Mouse (Mus musculus): ENCODE measurements around the gene Saal1. TPM values are rescaled to one million over a fixed set of nuclear protein-coding genes. Genes with fewer than 3 reads are reported as not detected.
A peak's percentile ranks its signal among the peaks of the same experiment; 100 is the strongest.
"Not testable (repeated sequence)": the region's sequence is repeated elsewhere in the genome, so short reads cannot be mapped to it uniquely, and the experiment has no call there.

Saal1 gene
- 11.8 and 12.6 TPM in 2 replicates for polyA plus RNA-seq (2015; fragmentation: Nextera tagmentation; extraction: Ambion mirVana)

DNA sequence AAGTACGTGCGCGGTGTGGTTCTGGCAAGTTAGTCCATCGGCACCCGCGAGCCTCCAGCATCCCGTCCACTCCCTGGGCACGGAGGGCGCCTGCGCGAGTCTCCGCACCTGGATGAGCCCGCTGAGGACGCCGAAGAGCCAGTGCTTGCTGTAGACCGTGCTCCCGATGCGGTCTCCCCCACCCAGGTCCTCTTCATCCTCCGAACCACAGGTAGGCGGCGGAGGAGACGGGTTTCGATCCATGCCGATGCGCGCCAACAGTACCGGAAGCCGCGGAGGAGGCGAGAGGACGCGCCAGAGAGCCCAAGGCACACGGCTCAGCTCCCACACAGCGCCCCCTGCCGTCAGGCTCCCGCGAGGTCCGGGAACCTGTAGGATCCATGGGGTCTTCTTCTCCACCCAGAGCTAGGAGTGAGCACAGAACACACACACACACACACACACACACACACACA is at the start of gene Saal1:
TSS of gene Saal1 (minus strand) at position 291 of the 455 bp plus-strand sequence.
- Histone ChIP-seq H3K27me3 (ENCODE audit: control insufficient read depth, insufficient read depth, low read depth, low read length) (no peaks in the 10 kb centered on the region), H3K4me3 (ENCODE audit: low read depth, low read length) (peak within 1 kb of the TSS; percentile 86), H3K4me2 (ENCODE audit: low read depth, low read length) (peak within 1 kb of the TSS; percentile 65), H3K9ac (ENCODE audit: low read depth, low read length) (peak within 1 kb of the TSS; percentile 85), H3K36me3 (ENCODE audit: control insufficient read depth, insufficient read depth) (peaks cover 10% of the 10 kb centered on the region), H3K4me1 (ENCODE audit: control insufficient read depth, low read depth, low read length) (peaks cover 9% of the 10 kb centered on the region), H3K9me3 (replicated peaks; ENCODE audit: control insufficient read depth, low read length) (no peaks in the 10 kb centered on the region), H3K27ac (ENCODE audit: low read length) (no peak within 1 kb of the TSS)
- under 1% methylated on average over 38 of the region's 38 CpGs for WGBS (ENCODE audit: insufficient replicate concordance)
- ATAC-seq (ENCODE audit: low read depth): peak; percentile 89

GRCm38 (mm10) chr7:46751490-46751889 is 41.0 kb upstream of the Saal1 start, which contains the start of gene Saa2:
Gene Saa2 (plus strand): TSS chr7:46751790.
- H3K36me3 ChIP-seq (ENCODE audit: control insufficient read depth, insufficient read depth): no peaks in the 10 kb centered on the region
- no peaks in the 10 kb centered on the region for H3K4me1 ChIP-seq (ENCODE audit: control insufficient read depth, low read depth, low read length)
- H3K9me3 ChIP-seq (replicated peaks; ENCODE audit: control insufficient read depth, low read length): no peaks in the 10 kb centered on the region
- H3K4me3 ChIP-seq (ENCODE audit: low read depth, low read length): no peak within 1 kb of the TSS
- no peak within 1 kb of the TSS for H3K27ac ChIP-seq (ENCODE audit: low read length)
- no peak for ATAC-seq (ENCODE audit: low read depth)
- no peak within 1 kb of the TSS for H3K4me2 ChIP-seq (ENCODE audit: low read depth, low read length)
- no peak within 1 kb of the TSS for H3K9ac ChIP-seq (ENCODE audit: low read depth, low read length)
- WGBS (ENCODE audit: insufficient replicate concordance): 59% methylated on average over 3 of the region's 3 CpGs
- H3K27me3 ChIP-seq (ENCODE audit: control insufficient read depth, insufficient read depth, low read depth, low read length): no peaks in the 10 kb centered on the region

DNA sequence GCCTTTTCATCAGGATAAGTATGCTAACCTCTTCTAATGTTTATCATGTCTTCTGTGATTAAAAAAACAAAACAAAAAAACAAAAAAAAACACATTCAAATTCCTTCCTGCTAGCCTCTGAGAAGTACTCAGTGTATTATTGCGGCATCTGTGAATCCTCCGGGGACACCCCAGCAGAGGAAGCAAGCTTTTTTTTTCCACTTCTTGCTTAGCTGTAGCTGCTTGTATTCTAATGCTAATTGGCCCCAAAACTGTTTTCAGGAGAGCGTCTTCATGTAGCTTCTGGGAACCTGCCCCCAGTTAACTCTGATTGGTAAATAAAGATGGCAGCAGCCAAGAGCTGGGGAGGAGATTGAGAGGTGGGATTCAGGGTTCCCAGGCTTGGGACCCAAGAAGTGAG is 38.0 kb upstream of the Saal1 start:
- Histone ChIP-seq H3K36me3 (ENCODE audit: control insufficient read depth, insufficient read depth) (no peaks in the 10 kb centered on the region), H3K27ac (ENCODE audit: low read length) (no peak overlapping the region), H3K9me3 (replicated peaks; ENCODE audit: control insufficient read depth, low read length) (no peaks in the 10 kb centered on the region), H3K27me3 (ENCODE audit: control insufficient read depth, insufficient read depth, low read depth, low read length) (no peaks in the 10 kb centered on the region), H3K4me3 (ENCODE audit: low read depth, low read length) (no peak overlapping the region), H3K4me2 (ENCODE audit: low read depth, low read length) (no peak overlapping the region), H3K9ac (ENCODE audit: low read depth, low read length) (no peak overlapping the region), H3K4me1 (ENCODE audit: control insufficient read depth, low read depth, low read length) (no peaks in the 10 kb centered on the region)
- 64% methylated on average over 3 of the region's 3 CpGs for WGBS (ENCODE audit: insufficient replicate concordance)
- ATAC-seq (ENCODE audit: low read depth): no peak

GRCm38 (mm10) chr7:46746381-46746780 is 35.9 kb upstream of the Saal1 start:
- WGBS (ENCODE audit: insufficient replicate concordance): 68% methylated on average over 7 of the region's 7 CpGs
- no peak overlapping the region for H3K4me3 ChIP-seq (ENCODE audit: low read depth, low read length)
- H3K27me3 ChIP-seq (ENCODE audit: control insufficient read depth, insufficient read depth, low read depth, low read length): no peaks in the 10 kb centered on the region
- H3K27ac ChIP-seq (ENCODE audit: low read length): no peak overlapping the region
- H3K36me3 ChIP-seq (ENCODE audit: control insufficient read depth, insufficient read depth): no peaks in the 10 kb centered on the region
- H3K9me3 ChIP-seq (replicated peaks; ENCODE audit: control insufficient read depth, low read length): no peaks in the 10 kb centered on the region
- no peak for ATAC-seq (ENCODE audit: low read depth)
- H3K4me2 ChIP-seq (ENCODE audit: low read depth, low read length): no peak overlapping the region
- no peaks in the 10 kb centered on the region for H3K4me1 ChIP-seq (ENCODE audit: control insufficient read depth, low read depth, low read length)
- no peak overlapping the region for H3K9ac ChIP-seq (ENCODE audit: low read depth, low read length)

DNA sequence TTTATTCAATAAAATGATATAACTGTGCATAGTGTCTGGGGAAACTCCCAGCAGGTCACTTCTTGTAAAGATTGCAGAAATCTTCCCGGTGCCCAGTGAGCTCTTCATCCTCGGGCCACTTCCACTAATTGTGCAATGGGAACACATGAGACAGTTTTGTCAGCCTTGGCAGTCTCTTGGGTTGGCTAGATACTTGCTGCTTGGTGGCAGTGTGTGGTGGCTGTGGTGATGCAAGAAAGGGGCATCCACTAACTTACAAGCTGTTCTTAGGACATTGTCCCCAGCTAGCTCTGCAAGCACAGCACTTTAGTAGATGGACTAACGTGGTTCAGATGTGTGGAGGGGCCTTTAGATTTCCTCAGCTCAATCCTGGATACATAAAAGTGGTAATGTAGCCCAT is 35.3 kb upstream of the Saal1 start:
- H3K9me3 ChIP-seq (replicated peaks; ENCODE audit: control insufficient read depth, low read length): no peaks in the 10 kb centered on the region
- 51% methylated on average over 3 of the region's 3 CpGs for WGBS (ENCODE audit: insufficient replicate concordance)
- no peaks in the 10 kb centered on the region for H3K4me1 ChIP-seq (ENCODE audit: control insufficient read depth, low read depth, low read length)
- H3K27ac ChIP-seq (ENCODE audit: low read length): no peak overlapping the region
- no peak overlapping the region for H3K9ac ChIP-seq (ENCODE audit: low read depth, low read length)
- no peaks in the 10 kb centered on the region for H3K27me3 ChIP-seq (ENCODE audit: control insufficient read depth, insufficient read depth, low read depth, low read length)
- no peak overlapping the region for H3K4me2 ChIP-seq (ENCODE audit: low read depth, low read length)
- ATAC-seq (ENCODE audit: low read depth): no peak
- no peak overlapping the region for H3K4me3 ChIP-seq (ENCODE audit: low read depth, low read length)
- no peaks in the 10 kb centered on the region for H3K36me3 ChIP-seq (ENCODE audit: control insufficient read depth, insufficient read depth)

GRCm38 (mm10) chr7:46742880-46743279 is 32.4 kb upstream of the Saal1 start, which contains the start of gene Saa1:
Gene Saa1 (minus strand): TSS chr7:46742980.
- ATAC-seq (ENCODE audit: low read depth); H3K4me1 ChIP-seq (ENCODE audit: control insufficient read depth, low read depth, low read length): not testable (repeated sequence)

DNA sequence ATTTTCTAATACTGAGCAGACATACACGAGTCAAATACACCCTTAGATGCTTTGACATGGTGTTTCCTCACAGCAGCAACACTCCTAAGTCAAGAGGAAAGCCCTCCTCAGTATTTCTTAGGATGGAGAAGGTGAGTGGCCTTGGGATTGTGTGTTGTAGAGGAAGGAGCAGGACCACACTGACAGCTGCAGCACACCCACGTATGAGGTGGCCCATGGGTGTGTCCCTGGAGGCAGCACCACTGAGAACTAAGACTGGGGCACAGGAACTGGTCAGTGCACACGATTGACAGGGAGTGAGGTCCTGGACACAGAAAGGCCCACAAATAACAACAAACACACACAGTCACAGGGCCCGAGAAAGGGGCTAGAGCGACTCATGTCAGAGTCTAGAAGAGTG is 29.6 kb upstream of the Saal1 start:
- H3K4me1 ChIP-seq (ENCODE audit: control insufficient read depth, low read depth, low read length); H3K4me3 ChIP-seq (ENCODE audit: low read depth, low read length); ATAC-seq (ENCODE audit: low read depth); H3K27ac ChIP-seq (ENCODE audit: low read length); H3K9me3 ChIP-seq (replicated peaks; ENCODE audit: control insufficient read depth, low read length); H3K36me3 ChIP-seq (ENCODE audit: control insufficient read depth, insufficient read depth); H3K4me2 ChIP-seq (ENCODE audit: low read depth, low read length); H3K27me3 ChIP-seq (ENCODE audit: control insufficient read depth, insufficient read depth, low read depth, low read length); H3K9ac ChIP-seq (ENCODE audit: low read depth, low read length): not testable (repeated sequence)
- WGBS (ENCODE audit: insufficient replicate concordance): 57% methylated on average over 5 of the region's 5 CpGs

More at GRCm38 (mm10) chr7:46742880-46743279, 32.4 kb upstream of the Saal1 start, which contains the start of gene Saa1:
- not testable (repeated sequence) for H3K4me2 ChIP-seq (ENCODE audit: low read depth, low read length); H3K27me3 ChIP-seq (ENCODE audit: control insufficient read depth, insufficient read depth, low read depth, low read length); H3K9ac ChIP-seq (ENCODE audit: low read depth, low read length); H3K4me3 ChIP-seq (ENCODE audit: low read depth, low read length); H3K9me3 ChIP-seq (replicated peaks; ENCODE audit: control insufficient read depth, low read length); H3K36me3 ChIP-seq (ENCODE audit: control insufficient read depth, insufficient read depth); H3K27ac ChIP-seq (ENCODE audit: low read length)
- WGBS (ENCODE audit: insufficient replicate concordance): 61% methylated on average over 3 of the region's 3 CpGs

DNA sequence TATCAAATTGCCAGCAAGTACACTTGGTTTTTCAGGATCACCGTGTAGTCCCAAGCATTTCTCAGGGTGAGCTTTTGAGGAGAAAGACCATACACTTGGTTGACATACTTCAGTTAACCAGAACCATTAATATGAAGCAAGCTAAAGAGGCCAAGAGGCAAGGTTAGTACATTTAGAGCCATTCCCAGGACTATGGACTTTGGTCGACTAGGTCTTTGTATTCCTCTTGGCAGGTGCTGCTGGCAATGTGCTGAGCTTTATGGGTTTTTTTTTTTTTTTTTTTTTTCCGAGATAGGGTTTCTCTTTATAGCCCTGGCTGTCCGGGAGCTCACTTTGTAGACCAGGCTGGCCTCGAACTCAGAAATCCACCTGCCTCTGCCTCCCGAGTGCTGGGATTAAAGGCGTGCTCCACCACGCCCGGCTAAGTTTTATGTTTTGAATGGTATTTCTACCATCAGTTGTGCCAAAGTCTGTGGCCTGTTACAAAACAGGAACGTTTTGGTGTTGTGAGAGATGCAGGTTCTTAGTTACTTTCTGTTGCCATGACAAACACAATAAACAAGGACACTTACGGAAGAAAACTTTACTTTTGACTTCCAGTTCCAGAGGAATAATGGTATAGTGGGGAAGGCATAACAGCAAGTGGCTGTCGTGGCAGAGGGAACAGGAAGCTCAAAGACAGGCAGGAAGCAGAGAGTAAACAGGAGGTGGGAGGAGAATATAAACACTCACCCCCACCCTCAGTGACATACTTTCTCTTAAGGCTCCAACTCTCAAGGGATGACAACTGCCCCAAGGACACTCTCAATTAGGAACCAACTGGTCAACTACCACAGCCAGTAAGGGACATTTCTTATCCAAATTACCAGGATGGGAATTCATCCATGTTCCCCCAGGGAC is 28.3 kb upstream of the Saal1 start:
- no peaks in the 10 kb centered on the region for H3K27me3 ChIP-seq (ENCODE audit: control insufficient read depth, insufficient read depth, low read depth, low read length)
- no peak overlapping the region for H3K4me2 ChIP-seq (ENCODE audit: low read depth, low read length)
- H3K9me3 ChIP-seq (replicated peaks; ENCODE audit: control insufficient read depth, low read length): no peaks in the 10 kb centered on the region
- no peak overlapping the region for H3K9ac ChIP-seq (ENCODE audit: low read depth, low read length)
- no peak overlapping the region for H3K4me3 ChIP-seq (ENCODE audit: low read depth, low read length)
- 55% methylated on average over 12 of the region's 12 CpGs for WGBS (ENCODE audit: insufficient replicate concordance)
- no peaks in the 10 kb centered on the region for H3K4me1 ChIP-seq (ENCODE audit: control insufficient read depth, low read depth, low read length)
- no peaks in the 10 kb centered on the region for H3K36me3 ChIP-seq (ENCODE audit: control insufficient read depth, insufficient read depth)
- ATAC-seq (ENCODE audit: low read depth): peak; percentile 65
- no peak overlapping the region for H3K27ac ChIP-seq (ENCODE audit: low read length)

GRCm38 (mm10) chr7:46734983-46735382 is 24.5 kb upstream of the Saal1 start:
- Histone ChIP-seq H3K4me1 (ENCODE audit: control insufficient read depth, low read depth, low read length) (no peaks in the 10 kb centered on the region; the same call in 1 of the 2 replicates), H3K4me2 (ENCODE audit: low read depth, low read length) (no peak overlapping the region), H3K36me3 (ENCODE audit: control insufficient read depth, insufficient read depth) (no peaks in the 10 kb centered on the region), H3K27me3 (ENCODE audit: control insufficient read depth, insufficient read depth, low read depth, low read length) (no peaks in the 10 kb centered on the region), H3K4me3 (ENCODE audit: low read depth, low read length) (no peak overlapping the region), H3K27ac (ENCODE audit: low read length) (no peak overlapping the region), H3K9ac (ENCODE audit: low read depth, low read length) (no peak overlapping the region), H3K9me3 (replicated peaks; ENCODE audit: control insufficient read depth, low read length) (no peaks in the 10 kb centered on the region)
- WGBS (ENCODE audit: insufficient replicate concordance): 40% methylated on average over 2 of the region's 2 CpGs
- no peak for ATAC-seq (ENCODE audit: low read depth)
